Mouse (Mus musculus): Measurements from ENCODE around the gene Mt3.

GRCm38 (mm10) chr8:94118776-94119430, 33.5 kb upstream of the Mt3 start:
- TF ChIP-seq POLR2A (IDR thresholded peaks at IDR 0.05; ENCODE audit: control insufficient read depth, extremely low read depth, insufficient read depth, low read length, poor library complexity) = no peak
- no peak for TF ChIP-seq CTCF (IDR thresholded peaks at IDR 0.05; ENCODE audit: borderline replicate concordance, control insufficient read depth, extremely low read depth, insufficient read depth, low read length, poor library complexity)

Data from thymus, adult 2 months (tissue).